Mouse (Mus musculus) MEL (cell line): ENCODE results near the gene Srsf10. TPM values are rescaled to one million over a fixed set of nuclear protein-coding genes. Genes with fewer than 3 reads are reported as not detected.

Experiments used
- DNase-seq: peaks from one replicate; pipeline ENCODE4 v3.0.0; 2011; ENCODE audit warnings: low read depth, low spot score
- H3K27ac ChIP-seq: 2 replicates; pipeline ENCODE4 v1.5.1; 2012; ENCODE audit warnings: low read depth, mild to moderate bottlenecking, control low read depth, low read length, moderate library complexity; ENCODE audit not compliant: control insufficient read depth
- H3K27me3 ChIP-seq, 2 experiments: fragments of 150-350 bp in 1 of 2; sonication (generic) in 1 of 2; 2 replicates each; pipeline ENCODE4 v1.6.1; 2012; ENCODE audit warnings: low read length in 2 of 2, mild to moderate bottlenecking in 2 of 2, improper control_type of control experiment in 1 of 2, moderate library complexity in 1 of 2; ENCODE audit not compliant: insufficient read depth in 2 of 2, control insufficient read depth in 1 of 2
- H3K36me3 ChIP-seq, 2 experiments: 2 replicates each; pipeline ENCODE4 v1.6.1; 2012 to 2014; ENCODE audit warnings: low read length in 2 of 2, improper control_type of control experiment in 1 of 2, inconsistent platforms in 1 of 2, mild to moderate bottlenecking in 1 of 2; ENCODE audit not compliant: insufficient read depth in 2 of 2, control insufficient read depth in 1 of 2
- H3K4me1 ChIP-seq, 2 experiments: fragments of 150-350 bp in 1 of 2; sonication (generic) in 1 of 2; 2 replicates each; pipeline ENCODE4 v1.6.1; 2012; ENCODE audit warnings: low read length in 2 of 2, improper control_type of control experiment in 1 of 2, mild to moderate bottlenecking in 1 of 2; ENCODE audit not compliant: insufficient read depth in 2 of 2, control insufficient read depth in 1 of 2
- H3K4me3 ChIP-seq, 2 experiments: fragments of 150-350 bp in 1 of 2; sonication (generic) in 1 of 2; 2 replicates each; pipeline ENCODE4 v1.5.1; 2012; ENCODE audit warnings: low read depth in 2 of 2, low read length in 2 of 2, mild to moderate bottlenecking in 2 of 2, moderate library complexity in 2 of 2, control low read depth in 1 of 2, improper control_type of control experiment in 1 of 2; ENCODE audit not compliant: control insufficient read depth in 1 of 2, insufficient read depth in 1 of 2
- H3K79me2 ChIP-seq: 2 replicates; pipeline ENCODE4 v1.6.1; 2012; ENCODE audit warnings: mild to moderate bottlenecking, low read length, moderate library complexity; ENCODE audit not compliant: control insufficient read depth, poor library complexity, insufficient read depth
- H3K9ac ChIP-seq: 2 replicates; pipeline ENCODE4 v1.6.1; 2012; ENCODE audit warnings: low read depth, mild to moderate bottlenecking, control low read depth, low read length, moderate library complexity; ENCODE audit not compliant: control insufficient read depth, poor library complexity, severe bottlenecking
- H3K9me3 ChIP-seq: fragments of 150-350 bp; sonication (generic); replicated peaks from 2 replicates; pipeline ENCODE4 v1.6.1; 2012; ENCODE audit warnings: mild to moderate bottlenecking, low read length, improper control_type of control experiment, moderate library complexity; ENCODE audit not compliant: insufficient read depth
- CHD1 ChIP-seq: IDR thresholded peaks from 2 replicates; pipeline ENCODE4 v1.6.1; 2012; ENCODE audit warnings: low read depth, mild to moderate bottlenecking, inconsistent platforms, low read length, improper control_type of control experiment
- CHD2 ChIP-seq: IDR thresholded peaks from 2 replicates; pipeline ENCODE4 v1.6.1; 2011; ENCODE audit warnings: low read length, improper control_type of control experiment
- CTCF ChIP-seq, 3 experiments: IDR thresholded peaks in 2 of 3; conservative IDR thresholded peaks in 1 of 3; 2 replicates each; pipeline ENCODE4 v1.5.1; 2011 to 2012; ENCODE audit warnings: low read length in 3 of 3, low read depth in 2 of 3, mild to moderate bottlenecking in 2 of 3, improper control_type of control experiment in 1 of 3, inconsistent platforms in 1 of 3, mixed read lengths in 1 of 3, moderate library complexity in 1 of 3; ENCODE audit not compliant: control insufficient read depth in 1 of 3, insufficient read depth in 1 of 3, poor library complexity in 1 of 3, severe bottlenecking in 1 of 3
- ELF1 ChIP-seq: IDR thresholded peaks from 2 replicates; pipeline ENCODE4 v1.6.1; 2014; ENCODE audit warnings: low read depth, mild to moderate bottlenecking, inconsistent platforms, low read length, improper control_type of control experiment, moderate library complexity
- EP300 ChIP-seq, 2 experiments: IDR thresholded peaks; 2 replicates each; pipeline ENCODE4 v1.6.1; 2011; ENCODE audit warnings: improper control_type of control experiment in 2 of 2, low read length in 2 of 2, low read depth in 1 of 2, mild to moderate bottlenecking in 1 of 2
- HCFC1 ChIP-seq: IDR thresholded peaks from 2 replicates; pipeline ENCODE4 v1.6.1; 2012; ENCODE audit warnings: low read depth, mild to moderate bottlenecking, inconsistent platforms, low read length, improper control_type of control experiment, moderate library complexity
- KAT2A ChIP-seq: conservative IDR thresholded peaks from 2 replicates; pipeline ENCODE4 v1.6.1; 2012; ENCODE audit warnings: low read depth, low read length, improper control_type of control experiment, inconsistent platforms
- MAX ChIP-seq: IDR thresholded peaks from 2 replicates; pipeline ENCODE4 v1.6.1; 2011; ENCODE audit warnings: low read length, improper control_type of control experiment
- MXI1 ChIP-seq: IDR thresholded peaks from 2 replicates; pipeline ENCODE4 v1.6.1; 2011; ENCODE audit warnings: mild to moderate bottlenecking, low read depth, low read length, improper control_type of control experiment
- MYC ChIP-seq: IDR thresholded peaks from 2 replicates; pipeline ENCODE4 v1.6.1; 2011; ENCODE audit warnings: low read depth, mild to moderate bottlenecking, low read length, improper control_type of control experiment, moderate library complexity
- NRF1 ChIP-seq: IDR thresholded peaks from 2 replicates; pipeline ENCODE4 v1.6.1; 2014; ENCODE audit warnings: low read depth, mild to moderate bottlenecking, inconsistent platforms, low read length, improper control_type of control experiment, moderate library complexity; ENCODE audit not compliant: poor library complexity, insufficient read depth, severe bottlenecking
- RAD21 ChIP-seq: IDR thresholded peaks from 2 replicates; pipeline ENCODE4 v1.6.1; 2011; ENCODE audit warnings: mild to moderate bottlenecking, low read depth, low read length, improper control_type of control experiment
- SIN3A ChIP-seq: IDR thresholded peaks from 2 replicates; pipeline ENCODE4 v1.6.1; 2012; ENCODE audit warnings: low read length, improper control_type of control experiment, inconsistent platforms
- SMC3 ChIP-seq: IDR thresholded peaks from 2 replicates; pipeline ENCODE4 v1.6.1; 2011; ENCODE audit warnings: low read depth, low read length, improper control_type of control experiment
- TCF12 ChIP-seq: IDR thresholded peaks from 2 replicates; pipeline ENCODE4 v1.6.1; 2014; ENCODE audit warnings: low read depth, mild to moderate bottlenecking, inconsistent platforms, low read length, improper control_type of control experiment, moderate library complexity
- UBTF ChIP-seq: IDR thresholded peaks from 2 replicates; pipeline ENCODE4 v1.6.1; 2012; ENCODE audit warnings: low read depth, mild to moderate bottlenecking, inconsistent platforms, low read length, improper control_type of control experiment, moderate library complexity, borderline replicate concordance; ENCODE audit not compliant: insufficient read depth
- USF1 ChIP-seq: IDR thresholded peaks from 2 replicates; pipeline ENCODE4 v1.6.1; 2014; ENCODE audit warnings: low read depth, mild to moderate bottlenecking, inconsistent platforms, low read length, improper control_type of control experiment, moderate library complexity
- ZKSCAN1 ChIP-seq: IDR thresholded peaks from 2 replicates; pipeline ENCODE4 v1.6.1; 2012; ENCODE audit warnings: low read depth, mild to moderate bottlenecking, inconsistent platforms, low read length, improper control_type of control experiment, moderate library complexity
- ZNF384 ChIP-seq: IDR thresholded peaks from 2 replicates; pipeline ENCODE4 v1.6.1; 2012; ENCODE audit warnings: low read depth, mild to moderate bottlenecking, inconsistent platforms, low read length, improper control_type of control experiment
- polyA plus RNA-seq, 2 experiments: library from polyadenylated mRNA; stranded (reverse) in 1 of 2; unstranded in 1 of 2; fragments of >175 nt in 1 of 2; fragments of >200 nt in 1 of 2; gene quantifications; 2 replicates each; pipeline versions ENCODE4 v1.2.1 to v1.2.4; 2012; ENCODE audit warnings: low replicate concordance in 2 of 2, low read depth in 1 of 2; ENCODE audit not compliant: insufficient read length in 2 of 2, insufficient read depth in 1 of 2, missing spikeins in 1 of 2
- total RNA-seq: library from RNA; depleted of rRNA; stranded (reverse); fragments of 300-350 nt; gene quantifications from 2 replicates; pipeline ENCODE4 v1.2.3, GENCODE M21; 2012

Gene Srsf10
- total and polyA plus RNA-seq, 3 experiments: 142 to 361 (median 222) TPM

DNA sequence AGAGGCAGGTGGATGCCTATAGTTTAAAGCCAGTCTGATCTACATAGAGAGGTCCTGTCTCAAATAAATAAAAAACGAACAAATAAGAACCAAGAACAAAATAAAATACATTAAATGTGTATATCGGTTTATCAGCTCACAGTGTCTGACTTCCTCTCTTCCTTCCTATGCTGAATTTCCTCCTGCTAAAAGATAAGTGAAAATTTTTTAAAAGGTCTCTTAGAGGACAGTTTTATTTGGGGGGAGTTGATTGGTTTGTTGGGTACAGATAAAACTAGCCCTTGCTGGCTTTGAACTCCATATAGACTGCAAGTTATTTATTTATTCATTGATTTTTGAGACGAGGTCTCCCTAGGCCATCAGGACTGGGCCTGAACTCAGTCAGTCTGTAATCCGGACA lies 57.9 kb downstream of the Srsf10 start (continued):
- no peak for TF ChIP-seq ZKSCAN1
- TF ChIP-seq CHD2: no peak
- TF ChIP-seq MAX: no peak
- TF ChIP-seq CTCF (IDR thresholded peaks at IDR 0.05 in 2 of 3, conservative IDR thresholded peaks at IDR 0.05 in 1 of 3; ENCODE audit: control insufficient read depth in 1 of 3, insufficient read depth in 1 of 3, low read depth in 2 of 3, low read length in 3 of 3, poor library complexity in 1 of 3, severe bottlenecking in 1 of 3): no peak
- TF ChIP-seq RAD21: no peak
- no peak for TF ChIP-seq NRF1
- no peak for TF ChIP-seq MXI1
- 0 out of 2 replicates have a peak, but pooled peaks have one; percentile 14 for TF ChIP-seq ZNF384
- TF ChIP-seq EP300 (IDR thresholded peaks at IDR 0.05; ENCODE audit: low read depth in 1 of 2, low read length in 2 of 2): peak; percentile 94 to 96
- no peak for TF ChIP-seq USF1
- peak; percentile 87 for TF ChIP-seq TCF12
- TF ChIP-seq HCFC1: no peak
- TF ChIP-seq KAT2A: no peak
- TF ChIP-seq SMC3: no peak

DNA sequence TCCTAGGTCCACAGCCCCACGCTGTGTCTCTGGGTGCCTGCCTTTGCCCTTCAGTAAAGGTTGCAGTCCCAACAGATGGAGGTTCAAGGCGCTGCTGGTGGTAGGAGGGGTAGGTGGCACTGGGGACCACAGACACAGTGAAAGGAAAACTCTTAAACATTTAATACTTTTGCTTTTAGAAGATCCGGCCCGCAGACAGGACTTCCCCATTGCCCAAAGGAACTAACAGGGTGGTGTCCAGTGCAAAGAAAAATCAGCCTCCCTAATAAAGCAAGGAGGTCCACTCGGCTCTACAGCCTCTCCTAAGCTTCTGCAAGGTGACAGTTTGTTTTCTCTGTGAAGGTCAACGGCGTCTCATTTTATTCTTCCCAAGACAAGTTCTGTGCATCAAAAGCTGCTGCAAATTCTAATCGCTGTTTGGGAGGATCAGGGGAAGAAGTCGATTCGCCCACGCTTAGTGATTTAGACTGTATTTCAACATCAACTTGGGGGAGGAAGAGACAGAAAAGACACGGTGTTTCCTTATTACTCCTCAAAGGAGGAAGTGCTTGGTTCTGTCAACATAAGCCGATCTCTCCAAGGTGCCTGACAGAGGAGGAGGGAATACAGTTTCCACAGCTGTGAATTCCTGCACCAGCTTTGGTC lies 63.2 kb downstream of the Srsf10 start:
- peak; percentile 84 for DNase-seq
- H3K9ac ChIP-seq: peak overlapping the region; percentile 52
- H3K27ac ChIP-seq: peak overlapping the region; percentile 90
- H3K9me3 ChIP-seq: no peaks in the 10 kb centered on the region
- peaks cover 13% of the 10 kb centered on the region for H3K79me2 ChIP-seq
- H3K4me3 ChIP-seq: peak overlapping the region; percentile 34 to 46
- H3K27me3 ChIP-seq: no peaks in the 10 kb centered on the region
- peaks cover 0 to 23% of the 10 kb centered on the region in 2 experiments; a peak in 2 of 4 replicates for H3K36me3 ChIP-seq
- TF ChIP-seq EP300 (IDR thresholded peaks at IDR 0.05; ENCODE audit: low read depth in 1 of 2, low read length in 2 of 2): peak; percentile 66 to 67
- no peak for TF ChIP-seq CHD1
- peak; percentile 71; the same call in 1 of the 2 replicates for TF ChIP-seq ELF1
- TF ChIP-seq SIN3A: peak; percentile 84
- TF ChIP-seq MYC: peak; percentile 48; the same call in 1 of the 2 replicates
- TF ChIP-seq UBTF: no peak
- H3K4me1 ChIP-seq: peaks cover 6 to 31% of the 10 kb centered on the region in 2 experiments
